Mouse (Mus musculus) embryonic facial prominence, embryonic 15.5 days (tissue): ENCODE measurements at regions not wholly inside any gene's neighbourhood (a gene's known extent, or its start where the extent isn't known, plus 50 kb on each side); places are given as distances from the start of the nearest gene placed in this dataset.

Experiments
- ATAC-seq: fragments of 200-750 bp; cut with Nextera tagmentation; 2 replicates; pipeline ENCODE4 v1.8.0; 2017; ENCODE audit warnings: low read depth, moderate TSS enrichment; ENCODE audit not compliant: insufficient number of reproducible peaks, low FRiP score, low TSS enrichment
- H3K27ac ChIP-seq: fragments of 300-500 bp; sonication (generic); replicated peaks from 2 replicates; pipeline ENCODE4 v1.5.1; 2015; ENCODE audit warnings: mild to moderate bottlenecking, inconsistent platforms
- H3K27me3 ChIP-seq: fragments of 300-500 bp; sonication (generic); 2 replicates; pipeline ENCODE4 v1.6.1; 2015; ENCODE audit warnings: inconsistent platforms
- H3K36me3 ChIP-seq: fragments of 300-500 bp; sonication (generic); 2 replicates; pipeline ENCODE4 v1.6.1; 2015; ENCODE audit warnings: mild to moderate bottlenecking, inconsistent platforms
- H3K4me1 ChIP-seq: fragments of 300-500 bp; sonication (generic); 2 replicates; pipeline ENCODE4 v1.6.1; 2015; ENCODE audit warnings: inconsistent platforms
- H3K4me2 ChIP-seq: fragments of 300-500 bp; sonication (generic); replicated peaks from 2 replicates; pipeline ENCODE4 v1.6.1; 2015; ENCODE audit warnings: mild to moderate bottlenecking, inconsistent platforms
- H3K4me3 ChIP-seq: fragments of 300-500 bp; sonication (generic); replicated peaks from 2 replicates; pipeline ENCODE4 v1.5.1; 2015; ENCODE audit warnings: mild to moderate bottlenecking, inconsistent platforms
- H3K9ac ChIP-seq: fragments of 300-500 bp; sonication (generic); 2 replicates; pipeline ENCODE4 v1.6.1; 2015; ENCODE audit warnings: inconsistent platforms
- H3K9me3 ChIP-seq: fragments of 300-500 bp; sonication (generic); replicated peaks from 2 replicates; pipeline ENCODE4 v1.6.1; 2016; ENCODE audit warnings: inconsistent platforms
- WGBS: fragments of 180-500 bp; shearing (Covaris S2); methylation state at CpG from one replicate; pipeline ENCODE4 v1.1.7; 2015; 5-methylcytosine and 5-hydroxymethylcytosine counted together

GRCm38 (mm10) chr5:149338016-149338696, 73.4 kb upstream of the Medag start:
- WGBS, result 36% methylated on average over 15 of the region's 15 CpGs
- peaks cover 29% of the 10 kb centered on the region for H3K4me1 ChIP-seq
- no peak overlapping the region for H3K4me3 ChIP-seq
- peak overlapping the region; percentile 2; the same call in 1 of the 2 replicates for H3K4me2 ChIP-seq
- no peak overlapping the region for H3K9ac ChIP-seq
- H3K9me3 ChIP-seq, result no peaks in the 10 kb centered on the region
- H3K36me3 ChIP-seq, result no peaks in the 10 kb centered on the region
- H3K27ac ChIP-seq, result peak overlapping the region; percentile 5
- ATAC-seq, result peak; percentile 21; the same call in 1 of the 2 replicates
- H3K27me3 ChIP-seq, result peaks cover 3% of the 10 kb centered on the region; the same call in 1 of the 2 replicates

- Histone ChIP-seq H3K4me1 (peaks cover 29% of the 10 kb centered on the region), H3K4me3 (no peak overlapping the region), H3K4me2 (no peak overlapping the region), H3K27me3 (peaks cover 3% of the 10 kb centered on the region; the same call in 1 of the 2 replicates), H3K36me3 (no peaks in the 10 kb centered on the region), H3K9me3 (no peaks in the 10 kb centered on the region), H3K27ac (no peak overlapping the region), H3K9ac (no peak overlapping the region)
- WGBS, result 38% methylated on average over 5 of the region's 5 CpGs
- ATAC-seq, result no peak
Observed at GRCm38 (mm10) chr5:149338697-149339078, 72.9 kb upstream of the Medag start.

- H3K27me3 ChIP-seq, result peaks cover 3% of the 10 kb centered on the region; the same call in 1 of the 2 replicates
- H3K4me1 ChIP-seq, result peaks cover 29% of the 10 kb centered on the region
- no peak overlapping the region for H3K27ac ChIP-seq
- ATAC-seq, result no peak
- no peak overlapping the region for H3K4me3 ChIP-seq
- no peak overlapping the region for H3K4me2 ChIP-seq
- no peaks in the 10 kb centered on the region for H3K36me3 ChIP-seq
- 76% methylated on average over 7 of the region's 7 CpGs for WGBS
- no peak overlapping the region for H3K9ac ChIP-seq
- no peaks in the 10 kb centered on the region for H3K9me3 ChIP-seq
Observed at GRCm38 (mm10) chr5:149340361-149340760, 71.2 kb upstream of the Medag start.

- Histone ChIP-seq H3K27me3 (peaks cover 3% of the 10 kb centered on the region; the same call in 1 of the 2 replicates), H3K4me2 (no peak overlapping the region), H3K36me3 (no peaks in the 10 kb centered on the region), H3K27ac (0 out of 2 replicates have a peak overlapping the region, but pooled peaks have one; percentile 19), H3K9me3 (no peaks in the 10 kb centered on the region), H3K4me3 (no peak overlapping the region), H3K9ac (no peak overlapping the region), H3K4me1 (peaks cover 26% of the 10 kb centered on the region)
- WGBS, result 40% methylated on average over 6 of the region's 6 CpGs
- ATAC-seq, result 0 out of 2 replicates have a peak, but pooled peaks have one; percentile 40
Observed at GRCm38 (mm10) chr5:149341461-149341860, 70.1 kb upstream of the Medag start.

GRCm38 (mm10) chr5:149343610-149344527, 67.7 kb upstream of the Medag start:
- peaks cover 10% of the 10 kb centered on the region for H3K4me1 ChIP-seq
- WGBS, result 85% methylated on average over 21 of the region's 21 CpGs
- no peaks in the 10 kb centered on the region for H3K36me3 ChIP-seq
- no peak overlapping the region for H3K4me3 ChIP-seq
- ATAC-seq, result no peak
- H3K27me3 ChIP-seq, result no peaks in the 10 kb centered on the region
- no peak overlapping the region for H3K9ac ChIP-seq
- no peak overlapping the region for H3K4me2 ChIP-seq
- H3K27ac ChIP-seq, result no peak overlapping the region
- H3K9me3 ChIP-seq, result no peaks in the 10 kb centered on the region

- H3K9ac ChIP-seq, result no peak overlapping the region
- peaks cover 7% of the 10 kb centered on the region; the same call in 1 of the 2 replicates for H3K4me1 ChIP-seq
- ATAC-seq, result no peak
- no peaks in the 10 kb centered on the region for H3K36me3 ChIP-seq
- H3K4me2 ChIP-seq, result no peak overlapping the region
- no peaks in the 10 kb centered on the region for H3K9me3 ChIP-seq
- WGBS, result 86% methylated on average over 4 of the region's 4 CpGs
- no peak overlapping the region for H3K27ac ChIP-seq
- no peak overlapping the region for H3K4me3 ChIP-seq
- no peaks in the 10 kb centered on the region for H3K27me3 ChIP-seq
Observed at GRCm38 (mm10) chr5:149344528-149344855, 67.1 kb upstream of the Medag start.

- no peaks in the 10 kb centered on the region for H3K9me3 ChIP-seq
- no peak for ATAC-seq
- H3K4me1 ChIP-seq, result peaks cover 7% of the 10 kb centered on the region; the same call in 1 of the 2 replicates
- no peaks in the 10 kb centered on the region for H3K27me3 ChIP-seq
- no peak overlapping the region for H3K4me3 ChIP-seq
- H3K9ac ChIP-seq, result no peak overlapping the region
- H3K36me3 ChIP-seq, result no peaks in the 10 kb centered on the region
- no peak overlapping the region for H3K27ac ChIP-seq
- 78% methylated on average over 6 of the region's 6 CpGs for WGBS
- H3K4me2 ChIP-seq, result no peak overlapping the region
Observed at GRCm38 (mm10) chr5:149345161-149345560, 66.4 kb upstream of the Medag start.

- 44% methylated on average over 8 of the region's 8 CpGs for WGBS
- H3K4me3 ChIP-seq, result no peak overlapping the region
- no peak overlapping the region for H3K27ac ChIP-seq
- no peaks in the 10 kb centered on the region for H3K27me3 ChIP-seq
- H3K9ac ChIP-seq, result no peak overlapping the region
- no peaks in the 10 kb centered on the region for H3K36me3 ChIP-seq
- peaks cover 21% of the 10 kb centered on the region for H3K4me1 ChIP-seq
- no peaks in the 10 kb centered on the region for H3K9me3 ChIP-seq
- H3K4me2 ChIP-seq, result no peak overlapping the region
- ATAC-seq, result no peak
Observed at GRCm38 (mm10) chr5:149349685-149350084, 61.9 kb upstream of the Medag start.

- Histone ChIP-seq H3K4me2 (no peak overlapping the region), H3K27ac (peak overlapping the region; percentile 71), H3K9me3 (no peaks in the 10 kb centered on the region), H3K4me1 (peaks cover 28% of the 10 kb centered on the region), H3K4me3 (no peak overlapping the region), H3K27me3 (no peaks in the 10 kb centered on the region), H3K9ac (no peak overlapping the region), H3K36me3 (no peaks in the 10 kb centered on the region)
- peak; percentile 84 for ATAC-seq
- WGBS, result 12% methylated on average over 14 of the region's 14 CpGs
Observed at GRCm38 (mm10) chr5:149353039-149353655, 58.4 kb upstream of the Medag start.

- H3K9ac ChIP-seq, result no peak overlapping the region
- H3K36me3 ChIP-seq, result no peaks in the 10 kb centered on the region
- 77% methylated on average over 4 of the region's 4 CpGs for WGBS
- no peaks in the 10 kb centered on the region for H3K9me3 ChIP-seq
- H3K4me3 ChIP-seq, result no peak overlapping the region
- no peak overlapping the region for H3K4me2 ChIP-seq
- ATAC-seq, result no peak
- 0 out of 2 replicates have a peak overlapping the region, but pooled peaks have one; percentile 4 for H3K27ac ChIP-seq
- no peaks in the 10 kb centered on the region for H3K27me3 ChIP-seq
- peaks cover 28% of the 10 kb centered on the region for H3K4me1 ChIP-seq
Observed at GRCm38 (mm10) chr5:149354448-149355115, 57.0 kb upstream of the Medag start.
